Mouse (Mus musculus): ENCODE data around the gene Itga5. TPM values are rescaled to one million over a fixed set of nuclear protein-coding genes. Genes with fewer than 3 reads are reported as not detected.

Gene Itga5
- total and polyA plus RNA-seq, 2 experiments from 2014 or later = 3.8 to 6.8 TPM

- Histone ChIP-seq H3K27ac (ENCODE audit: low read depth, low read length) (no peak overlapping the region), H3K27me3 (ENCODE audit: insufficient read depth, low read length) (no peaks in the 10 kb centered on the region), H3K4me2 (ENCODE audit: low read depth, low read length, poor library complexity, severe bottlenecking) (no peak overlapping the region), H3K4me1 (ENCODE audit: insufficient read depth, low read length) (peaks cover 17% of the 10 kb centered on the region), H3K36me3 (ENCODE audit: insufficient read depth, low read length) (no peaks in the 10 kb centered on the region), H3K9me3 (ENCODE audit: low read length) (no peaks in the 10 kb centered on the region), H3K4me3 (ENCODE audit: low read depth, low read length) (no peak overlapping the region), H3K9ac (replicated peaks; ENCODE audit: low read length, poor library complexity, severe bottlenecking) (no peak overlapping the region)
- peak; percentile 40 for TF ChIP-seq CTCF (IDR thresholded peaks at IDR 0.05)
- no peak for DNase-seq (ENCODE audit: low spot score)
- 48% methylated on average over 28 of the region's 28 CpGs for WGBS
- ATAC-seq (ENCODE audit: low FRiP score) = no peak
Observed at GRCm38 (mm10) chr15:103308056-103308875, 58.3 kb downstream of the Itga5 start.

- peak overlapping the region; percentile 51; the same call in 1 of the 2 replicates for H3K9ac ChIP-seq (replicated peaks; ENCODE audit: low read length, poor library complexity, severe bottlenecking)
Observed at GRCm38 (mm10) chr15:103307125-103307524, 59.4 kb downstream of the Itga5 start.

GRCm38 (mm10) chr15:103305792-103306645, 60.5 kb downstream of the Itga5 start:
- peak; percentile 5; the same call in 1 of the 2 replicates for ATAC-seq (ENCODE audit: low FRiP score)

More at GRCm38 (mm10) chr15:103307125-103307524, 59.4 kb downstream of the Itga5 start:
- no peak overlapping the region; the same call in 1 of the 2 replicates for H3K4me2 ChIP-seq (ENCODE audit: low read depth, low read length, poor library complexity, severe bottlenecking)
- no peaks in the 10 kb centered on the region for H3K9me3 ChIP-seq (ENCODE audit: low read length)
- WGBS = 2% methylated on average over 7 of the region's 7 CpGs
- H3K27me3 ChIP-seq (ENCODE audit: insufficient read depth, low read length) = no peaks in the 10 kb centered on the region
- H3K27ac ChIP-seq (ENCODE audit: low read depth, low read length) = peak overlapping the region; percentile 64
- TF ChIP-seq CTCF (IDR thresholded peaks at IDR 0.05) = peak; percentile 99
- ATAC-seq (ENCODE audit: low FRiP score) = no peak
- peak; percentile 97 for DNase-seq (ENCODE audit: low spot score)
- H3K36me3 ChIP-seq (ENCODE audit: insufficient read depth, low read length) = no peaks in the 10 kb centered on the region
- H3K4me1 ChIP-seq (ENCODE audit: insufficient read depth, low read length) = peaks cover 26% of the 10 kb centered on the region
- no peak overlapping the region for H3K4me3 ChIP-seq (ENCODE audit: low read depth, low read length)

GRCm38 (mm10) chr15:103305070-103305678, 61.4 kb downstream of the Itga5 start:
- H3K9me3 ChIP-seq (ENCODE audit: low read length) = no peaks in the 10 kb centered on the region
- WGBS = under 1% methylated on average over 64 of the region's 71 CpGs
- peak overlapping the region; percentile 42 for H3K4me3 ChIP-seq (ENCODE audit: low read depth, low read length)
- peak overlapping the region; percentile 94 for H3K27ac ChIP-seq (ENCODE audit: low read depth, low read length)
- H3K4me1 ChIP-seq (ENCODE audit: insufficient read depth, low read length) = peaks cover 43% of the 10 kb centered on the region
- H3K4me2 ChIP-seq (ENCODE audit: low read depth, low read length, poor library complexity, severe bottlenecking) = peak overlapping the region; percentile 77
- peak; percentile 100 for DNase-seq (ENCODE audit: low spot score)
- ATAC-seq (ENCODE audit: low FRiP score) = peak; percentile 96
- H3K27me3 ChIP-seq (ENCODE audit: insufficient read depth, low read length) = no peaks in the 10 kb centered on the region
- H3K36me3 ChIP-seq (ENCODE audit: insufficient read depth, low read length) = no peaks in the 10 kb centered on the region
- TF ChIP-seq CTCF (IDR thresholded peaks at IDR 0.05) = peak; percentile 7; the same call in 1 of the 2 replicates
- H3K9ac ChIP-seq (replicated peaks; ENCODE audit: low read length, poor library complexity, severe bottlenecking) = peak overlapping the region; percentile 67

More at GRCm38 (mm10) chr15:103305792-103306645, 60.5 kb downstream of the Itga5 start:
- WGBS = 28% methylated on average over 8 of the region's 8 CpGs
- DNase-seq (ENCODE audit: low spot score) = no peak
- Histone ChIP-seq H3K27ac (ENCODE audit: low read depth, low read length) (peak overlapping the region; percentile 93), H3K9me3 (ENCODE audit: low read length) (no peaks in the 10 kb centered on the region), H3K4me2 (ENCODE audit: low read depth, low read length, poor library complexity, severe bottlenecking) (peak overlapping the region; percentile 64), H3K4me1 (ENCODE audit: insufficient read depth, low read length) (peaks cover 35% of the 10 kb centered on the region), H3K4me3 (ENCODE audit: low read depth, low read length) (peak overlapping the region; percentile 42), H3K36me3 (ENCODE audit: insufficient read depth, low read length) (no peaks in the 10 kb centered on the region), H3K9ac (replicated peaks; ENCODE audit: low read length, poor library complexity, severe bottlenecking) (peak overlapping the region; percentile 60), H3K27me3 (ENCODE audit: insufficient read depth, low read length) (no peaks in the 10 kb centered on the region)
- no peak for TF ChIP-seq CTCF (IDR thresholded peaks at IDR 0.05)

GRCm38 (mm10) chr15:103304616-103304969, 62.0 kb downstream of the Itga5 start:
- H3K27ac ChIP-seq (ENCODE audit: low read depth, low read length) = peak overlapping the region; percentile 94
- H3K9ac ChIP-seq (replicated peaks; ENCODE audit: low read length, poor library complexity, severe bottlenecking) = peak overlapping the region; percentile 67
- H3K4me3 ChIP-seq (ENCODE audit: low read depth, low read length) = peak overlapping the region; percentile 42
- H3K4me2 ChIP-seq (ENCODE audit: low read depth, low read length, poor library complexity, severe bottlenecking) = peak overlapping the region; percentile 77
- no peak for ATAC-seq (ENCODE audit: low FRiP score)
- no peak for TF ChIP-seq CTCF (IDR thresholded peaks at IDR 0.05)
- DNase-seq (ENCODE audit: low spot score) = no peak
- peaks cover 47% of the 10 kb centered on the region for H3K4me1 ChIP-seq (ENCODE audit: insufficient read depth, low read length)
- H3K9me3 ChIP-seq (ENCODE audit: low read length) = no peaks in the 10 kb centered on the region
- WGBS = under 1% methylated on average over 9 of the region's 9 CpGs
- no peaks in the 10 kb centered on the region for H3K36me3 ChIP-seq (ENCODE audit: insufficient read depth, low read length)
- no peaks in the 10 kb centered on the region for H3K27me3 ChIP-seq (ENCODE audit: insufficient read depth, low read length)
